Mouse (Mus musculus) embryonic fibroblast, embryonic 13.5 days (primary cell): ENCODE results near the gene Dydc2.

ENCODE experiments used
- CTCF ChIP-seq: IDR thresholded peaks from 2 replicates; pipeline ENCODE4 v1.5.1; 2011; ENCODE audit warnings: mild to moderate bottlenecking, control low read depth, low read length, moderate library complexity, borderline replicate concordance; ENCODE audit not compliant: insufficient read depth
- POLR2A ChIP-seq: IDR thresholded peaks from 2 replicates; pipeline ENCODE4 v1.6.1; 2011; ENCODE audit warnings: low read depth, mild to moderate bottlenecking, control low read depth, low read length, moderate library complexity

DNA sequence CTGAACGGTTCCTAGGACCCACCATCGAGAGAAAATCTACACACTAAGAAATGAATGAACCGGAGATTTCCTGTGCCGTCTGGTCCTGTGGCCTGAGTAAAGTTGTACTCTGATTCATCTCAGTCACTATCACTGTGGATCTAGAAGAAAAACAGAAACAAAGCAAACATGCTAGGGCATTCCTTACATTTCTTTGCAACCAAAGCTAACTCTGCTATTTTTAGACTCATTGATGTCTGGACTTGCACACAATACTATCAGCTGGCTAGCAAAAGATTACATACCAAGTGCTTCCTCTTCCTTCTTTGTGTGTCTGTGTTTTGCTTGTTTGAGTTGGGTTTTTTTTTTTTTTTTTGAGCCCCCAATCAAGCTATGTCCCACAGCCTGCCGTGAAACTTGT is 51.5 kb downstream of the Dydc2 start:
- TF ChIP-seq CTCF (no peak), POLR2A (no peak)
